Mouse (Mus musculus): ENCODE measurements around the gene Mark4. TPM values are rescaled to one million over a fixed set of nuclear protein-coding genes. Genes with fewer than 3 reads are reported as not detected.
A peak's percentile ranks its signal among the peaks of the same experiment; 100 is the strongest.

Mark4 gene
- total RNA-seq, 1 experiment, result 9.9 TPM

GRCm38 (mm10) chr7:19457414-19458071 is 1.1 kb downstream of the Mark4 start:
- in situ Hi-C loops (cut with MboI; ENCODE audit: low sequenced_read_pairs in 2 of 2, unreplicated experiment in 2 of 2), result no loop called here

GRCm38 (mm10) chr7:19456628-19457027 is 2.0 kb downstream of the Mark4 start:
- Histone ChIP-seq H3K4me1 (ENCODE audit: control insufficient read depth in 2 of 2, insufficient read depth in 2 of 2, low read length in 2 of 2, poor library complexity in 1 of 2) (peaks cover 0 to 27% of the 10 kb centered on the region in 2 experiments; a peak in 2 of 4 replicates), H3K9me3 (ENCODE audit: control insufficient read depth, insufficient read depth, low read depth, low read length) (no peaks in the 10 kb centered on the region), H3K36me3 (ENCODE audit: control insufficient read depth, insufficient read depth, low read length, poor library complexity, severe bottlenecking) (no peaks in the 10 kb centered on the region; the same call in 1 of the 2 replicates), H3K4me3 (ENCODE audit: insufficient read depth in 1 of 2, low read depth in 1 of 2, low read length in 2 of 2, poor library complexity in 1 of 2, severe bottlenecking in 1 of 2) (no peak overlapping the region; a peak in 1 of 4 replicates), H3K27ac (ENCODE audit: insufficient read depth, low read depth, low read length, poor library complexity, severe bottlenecking) (no peak overlapping the region), H3K9ac (ENCODE audit: insufficient read depth, low read depth, low read length, poor library complexity, severe bottlenecking) (no peak overlapping the region)
- no peak for TF ChIP-seq CHD2 (IDR thresholded peaks at IDR 0.05; ENCODE audit: low read depth, low read length)
- TF ChIP-seq HCFC1 (IDR thresholded peaks at IDR 0.05; ENCODE audit: borderline replicate concordance, insufficient read depth, low read length), result no peak
- TF ChIP-seq MAFK (IDR thresholded peaks at IDR 0.05; ENCODE audit: insufficient read depth, low read depth, low read length), result no peak
- TF ChIP-seq ZC3H11A (IDR thresholded peaks at IDR 0.05; ENCODE audit: borderline replicate concordance, low read depth, low read length), result no peak
- in situ Hi-C loops (cut with MboI; ENCODE audit: low sequenced_read_pairs in 2 of 2, unreplicated experiment in 2 of 2), result no loop called here
- no peak for DNase-seq (ENCODE audit: low read depth, low spot score)

More at GRCm38 (mm10) chr7:19457414-19458071, 1.1 kb downstream of the Mark4 start:
- 0 out of 2 replicates have a peak overlapping the region, but pooled peaks have one; percentile 1 for H3K27ac ChIP-seq (ENCODE audit: insufficient read depth, low read depth, low read length, poor library complexity, severe bottlenecking)
- no peaks in the 10 kb centered on the region for H3K9me3 ChIP-seq (ENCODE audit: control insufficient read depth, insufficient read depth, low read depth, low read length)
- H3K36me3 ChIP-seq (ENCODE audit: control insufficient read depth, insufficient read depth, low read length, poor library complexity, severe bottlenecking), result no peaks in the 10 kb centered on the region; the same call in 1 of the 2 replicates
- H3K9ac ChIP-seq (ENCODE audit: insufficient read depth, low read depth, low read length, poor library complexity, severe bottlenecking), result peak overlapping the region; percentile 89
- TF ChIP-seq ZNF384 (IDR thresholded peaks at IDR 0.05; ENCODE audit: low read depth, low read length), result no peak
- TF ChIP-seq CHD2 (IDR thresholded peaks at IDR 0.05; ENCODE audit: low read depth, low read length), result no peak
- no peak for TF ChIP-seq MAFK (IDR thresholded peaks at IDR 0.05; ENCODE audit: insufficient read depth, low read depth, low read length)
- no peak for TF ChIP-seq ZC3H11A (IDR thresholded peaks at IDR 0.05; ENCODE audit: borderline replicate concordance, low read depth, low read length)
- no peak for TF ChIP-seq HCFC1 (IDR thresholded peaks at IDR 0.05; ENCODE audit: borderline replicate concordance, insufficient read depth, low read length)
- peak overlapping the region; percentile 94 to 99 for H3K4me3 ChIP-seq (ENCODE audit: insufficient read depth in 1 of 2, low read depth in 1 of 2, low read length in 2 of 2, poor library complexity in 1 of 2, severe bottlenecking in 1 of 2)
- no peak for DNase-seq (ENCODE audit: low read depth, low spot score)
- H3K4me1 ChIP-seq (ENCODE audit: control insufficient read depth in 2 of 2, insufficient read depth in 2 of 2, low read length in 2 of 2, poor library complexity in 1 of 2), result peaks cover 0 to 27% of the 10 kb centered on the region in 2 experiments; a peak in 2 of 4 replicates

- in situ Hi-C loops (cut with MboI; ENCODE audit: low sequenced_read_pairs in 2 of 2, unreplicated experiment in 2 of 2), result no loop called here
- Histone ChIP-seq H3K9ac (ENCODE audit: insufficient read depth, low read depth, low read length, poor library complexity, severe bottlenecking) (no peak overlapping the region), H3K27ac (ENCODE audit: insufficient read depth, low read depth, low read length, poor library complexity, severe bottlenecking) (no peak overlapping the region; the same call in 1 of the 2 replicates), H3K36me3 (ENCODE audit: control insufficient read depth, insufficient read depth, low read length, poor library complexity, severe bottlenecking) (no peaks in the 10 kb centered on the region; the same call in 1 of the 2 replicates), H3K4me1 (ENCODE audit: control insufficient read depth in 2 of 2, insufficient read depth in 2 of 2, low read length in 2 of 2, poor library complexity in 1 of 2) (peaks cover 0 to 25% of the 10 kb centered on the region in 2 experiments; a peak in 2 of 4 replicates), H3K4me3 (ENCODE audit: insufficient read depth in 1 of 2, low read depth in 1 of 2, low read length in 2 of 2, poor library complexity in 1 of 2, severe bottlenecking in 1 of 2) (no peak overlapping the region), H3K9me3 (ENCODE audit: control insufficient read depth, insufficient read depth, low read depth, low read length) (no peaks in the 10 kb centered on the region)
- no peak for DNase-seq (ENCODE audit: low read depth, low spot score)
- TF ChIP-seq CHD2 (IDR thresholded peaks at IDR 0.05; ENCODE audit: low read depth, low read length) (no peak), ZNF384 (IDR thresholded peaks at IDR 0.05; ENCODE audit: low read depth, low read length) (no peak), HCFC1 (IDR thresholded peaks at IDR 0.05; ENCODE audit: borderline replicate concordance, insufficient read depth, low read length) (no peak), MAFK (IDR thresholded peaks at IDR 0.05; ENCODE audit: insufficient read depth, low read depth, low read length) (no peak), ZC3H11A (IDR thresholded peaks at IDR 0.05; ENCODE audit: borderline replicate concordance, low read depth, low read length) (no peak)
These were observed 2.7 kb downstream of the Mark4 start for GRCm38 (mm10) chr7:19455819-19456495.

- no peaks in the 10 kb centered on the region; the same call in 1 of the 2 replicates for H3K36me3 ChIP-seq (ENCODE audit: control insufficient read depth, insufficient read depth, low read length, poor library complexity, severe bottlenecking)
- H3K9me3 ChIP-seq (ENCODE audit: control insufficient read depth, insufficient read depth, low read depth, low read length), result no peaks in the 10 kb centered on the region
- no peak overlapping the region for H3K4me3 ChIP-seq (ENCODE audit: insufficient read depth in 1 of 2, low read depth in 1 of 2, low read length in 2 of 2, poor library complexity in 1 of 2, severe bottlenecking in 1 of 2)
- H3K27ac ChIP-seq (ENCODE audit: insufficient read depth, low read depth, low read length, poor library complexity, severe bottlenecking), result no peak overlapping the region
- H3K9ac ChIP-seq (ENCODE audit: insufficient read depth, low read depth, low read length, poor library complexity, severe bottlenecking), result no peak overlapping the region
- TF ChIP-seq HCFC1 (IDR thresholded peaks at IDR 0.05; ENCODE audit: borderline replicate concordance, insufficient read depth, low read length) (no peak), MAFK (IDR thresholded peaks at IDR 0.05; ENCODE audit: insufficient read depth, low read depth, low read length) (no peak), ZC3H11A (IDR thresholded peaks at IDR 0.05; ENCODE audit: borderline replicate concordance, low read depth, low read length) (no peak), ZNF384 (IDR thresholded peaks at IDR 0.05; ENCODE audit: low read depth, low read length) (no peak), CHD2 (IDR thresholded peaks at IDR 0.05; ENCODE audit: low read depth, low read length) (no peak)
- peaks cover 0 to 22% of the 10 kb centered on the region in 2 experiments; a peak in 2 of 4 replicates for H3K4me1 ChIP-seq (ENCODE audit: control insufficient read depth in 2 of 2, insufficient read depth in 2 of 2, low read length in 2 of 2, poor library complexity in 1 of 2)
- DNase-seq (ENCODE audit: low read depth, low spot score), result no peak
- in situ Hi-C loops (cut with MboI; ENCODE audit: low sequenced_read_pairs in 2 of 2, unreplicated experiment in 2 of 2), result no loop called here
These were observed 3.4 kb downstream of the Mark4 start for GRCm38 (mm10) chr7:19455186-19455585.
